Mouse (Mus musculus) heart, postnatal 10 days (tissue): ENCODE results near the gene Slc23a2. TPM values are rescaled to one million over a fixed set of nuclear protein-coding genes. Genes with fewer than 3 reads are reported as not detected.

Source experiments
- DNase-seq, 2 experiments: peaks; one replicate each; pipeline ENCODE4 v3.0.0; 2021
- intact Hi-C: fragments of 180-260 bp; cut with DNase I; formaldehyde crosslinking; loops from one replicate; pipeline ENCODE4 v1.15.1; 2025
- total RNA-seq, 2 experiments: library from RNA; stranded (reverse); gene quantifications; 2 replicates each; pipeline ENCODE4 v1.2.3; 2021

The Slc23a2 gene
- total RNA-seq: 10 to 100 TPM; 18.7 to 22.6 TPM

GRCm38 (mm10) chr2:132144971-132145691 is at the start of gene Slc23a2:
Slc23a2 (minus strand) TSS chr2:132145108.
- DNase-seq: peak; percentile 54 to 59
- intact Hi-C loops: loop anchor here (5.0 kb wide), 2 partner anchors 77 to 97 kb away; no protein-coding TSS in a partner anchor

- DNase-seq: no peak
- intact Hi-C loops: no loop called here
Observed at GRCm38 (mm10) chr2:132190602-132191161, 45.8 kb upstream of the Slc23a2 start.

- intact Hi-C loops: no loop called here
- DNase-seq: no peak
Observed at GRCm38 (mm10) chr2:132183874-132184273, 39.0 kb upstream of the Slc23a2 start.

- intact Hi-C loops: no loop called here
- no peak for DNase-seq
Observed at GRCm38 (mm10) chr2:132180463-132181205, 35.7 kb upstream of the Slc23a2 start.

- intact Hi-C loops: no loop called here
- no peak for DNase-seq
Observed at GRCm38 (mm10) chr2:132179371-132179770, 34.5 kb upstream of the Slc23a2 start.

- intact Hi-C loops: no loop called here
- no peak for DNase-seq
Observed at GRCm38 (mm10) chr2:132177406-132177805, 32.5 kb upstream of the Slc23a2 start.

GRCm38 (mm10) chr2:132176289-132176848 is 31.5 kb upstream of the Slc23a2 start:
- DNase-seq: peak; percentile 33 to 38
- intact Hi-C loops: no loop called here

GRCm38 (mm10) chr2:132174048-132174447 is 29.1 kb upstream of the Slc23a2 start:
- DNase-seq: no peak
- intact Hi-C loops: no loop called here

GRCm38 (mm10) chr2:132171939-132172338 is 27.0 kb upstream of the Slc23a2 start:
- no peak for DNase-seq
- intact Hi-C loops: no loop called here

GRCm38 (mm10) chr2:132169150-132169549 is 24.2 kb upstream of the Slc23a2 start:
- intact Hi-C loops: no loop called here
- DNase-seq: no peak

GRCm38 (mm10) chr2:132163626-132164025 is 18.7 kb upstream of the Slc23a2 start:
- DNase-seq: no peak
- intact Hi-C loops: no loop called here

- no peak for DNase-seq
- intact Hi-C loops: no loop called here
Observed at GRCm38 (mm10) chr2:132157482-132157881, 12.6 kb upstream of the Slc23a2 start.

- intact Hi-C loops: no loop called here
- DNase-seq: no peak
Observed at GRCm38 (mm10) chr2:132152670-132153069, 7.8 kb upstream of the Slc23a2 start.

- peak in 1 of 2 experiments; percentile 44 for DNase-seq
- intact Hi-C loops: no loop called here
Observed at GRCm38 (mm10) chr2:132151592-132151991, 6.7 kb upstream of the Slc23a2 start.

- intact Hi-C loops: no loop called here
- no peak for DNase-seq
Observed at GRCm38 (mm10) chr2:132150926-132151325, 6.0 kb upstream of the Slc23a2 start.

GRCm38 (mm10) chr2:132146502-132146901 is 1.6 kb upstream of the Slc23a2 start:
- DNase-seq: no peak

GRCm38 (mm10) chr2:132143943-132144927 is 673 bp downstream of the Slc23a2 start:
- DNase-seq: peak; percentile 24 to 49
- intact Hi-C loops: loop anchor here (5.0 kb wide), 1 partner anchor 98 kb away; no protein-coding TSS in a partner anchor

More at GRCm38 (mm10) chr2:132146502-132146901, 1.6 kb upstream of the Slc23a2 start:
- intact Hi-C loops: loop anchor here (5.0 kb wide), 1 partner anchor 76 kb away; no protein-coding TSS in a partner anchor

- intact Hi-C loops: loop anchor here (5.0 kb wide), 1 partner anchor 100 kb away; no protein-coding TSS in a partner anchor
- no peak for DNase-seq
Observed at GRCm38 (mm10) chr2:132142606-132143005, 2.3 kb downstream of the Slc23a2 start.

GRCm38 (mm10) chr2:132140536-132140935 is 4.4 kb downstream of the Slc23a2 start:
- no peak for DNase-seq
- intact Hi-C loops: loop anchor here (5.0 kb wide), 1 partner anchor 102 kb away; no protein-coding TSS in a partner anchor

- no peak for DNase-seq
Observed at GRCm38 (mm10) chr2:132139099-132139498, 5.8 kb downstream of the Slc23a2 start.

More at GRCm38 (mm10) chr2:132139099-132139498, 5.8 kb downstream of the Slc23a2 start:
- intact Hi-C loops: no loop called here
